ENCODE assay signal across 18 mouse cellular contexts in genomic region chr7:34847410-34847809, GRCm38 (mm10). TPM values are rescaled to one million over a fixed set of nuclear protein-coding genes. Genes with fewer than 3 reads are reported as not detected.
A peak's percentile ranks its signal among the peaks of the same experiment; 100 is the strongest.
DNase-seq lines count a peak whose midpoint lies in the region; ATAC-seq and TF ChIP-seq lines count a peak whose summit lies in the region.
"Had no signal": no experiment of that assay in that cellular context is flagged by ENCODE, and none has a peak within 500 bp of the region (broad histone marks: within the 10 kb centered on the region; RNA-seq: fewer than 3 reads in every experiment).

No protein-coding gene starts in this region.

- no peak for ATAC-seq in forebrain, embryonic 11.5 days (replicated peaks; ENCODE audit: low FRiP score)
- ATAC-seq in forebrain, postnatal 0 days = peak; percentile 85
- ATAC-seq in neural tube, embryonic 12.5 days (ENCODE audit: low FRiP score, low read depth) = peak; percentile 66; the same call in 1 of the 2 replicates
- ATAC-seq: activated CD4-positive, CD25-positive, alpha-beta regulatory T cell, adult 4 months had no signal

- no peak overlapping the region; the same call in 1 of the 2 replicates for H3K9ac ChIP-seq in forebrain, embryonic 11.5 days (ENCODE audit: low read length)
- H3K9ac ChIP-seq in forebrain, postnatal 0 days = no peak overlapping the region
- H3K9ac ChIP-seq in neural tube, embryonic 12.5 days = no peak overlapping the region
- H3K9ac ChIP-seq: heart, embryonic 12.5 days had no signal

- H3K27me3 ChIP-seq in forebrain, embryonic 10.5 days (ENCODE audit: poor library complexity, severe bottlenecking) = no peaks in the 10 kb centered on the region
- H3K27me3 ChIP-seq in forebrain, embryonic 11.5 days (ENCODE audit: control insufficient read depth, insufficient read depth, low read length) = no peaks in the 10 kb centered on the region
- H3K27me3 ChIP-seq in forebrain, postnatal 0 days (ENCODE audit: insufficient read depth, low read length) = no peaks in the 10 kb centered on the region
- H3K27me3 ChIP-seq in neural tube, embryonic 12.5 days (replicated peaks) = no peaks in the 10 kb centered on the region
- H3K27me3 ChIP-seq: heart, embryonic 12.5 days had no signal

- H3K4me3 ChIP-seq in forebrain, embryonic 10.5 days = no peak overlapping the region
- H3K4me3 ChIP-seq in forebrain, embryonic 11.5 days (ENCODE audit: low read depth, low read length) = no peak overlapping the region
- H3K4me3 ChIP-seq in forebrain, postnatal 0 days (ENCODE audit: low read depth, low read length) = no peak overlapping the region
- H3K4me3 ChIP-seq in neural tube, embryonic 12.5 days = no peak overlapping the region
- H3K4me3 ChIP-seq: heart, embryonic 12.5 days had no signal

- peak overlapping the region; percentile 12; the same call in 1 of the 2 replicates for H3K27ac ChIP-seq in forebrain, embryonic 10.5 days
- no peak overlapping the region for H3K27ac ChIP-seq in forebrain, embryonic 11.5 days (ENCODE audit: low read depth, low read length)
- no peak overlapping the region for H3K27ac ChIP-seq in forebrain, postnatal 0 days (ENCODE audit: low read depth, low read length)
- no peak overlapping the region for H3K27ac ChIP-seq in neural tube, embryonic 12.5 days

- no peak for TF ChIP-seq CTCF in forebrain, postnatal 0 days (IDR thresholded peaks at IDR 0.05; ENCODE audit: low read depth)

- no peak for DNase-seq in forebrain, embryonic 10.5 days (ENCODE audit: extremely low spot score, low spot score)
- no peak for DNase-seq in forebrain, embryonic 11.5 days (ENCODE audit: low spot score)
- DNase-seq in forebrain, postnatal 0 days = peak; percentile 55
- DNase-seq in mesoderm, embryonic 11.5 days (ENCODE audit: low read depth, low spot score) = peak; percentile 43
- DNase-seq in adipocyte (ENCODE audit: low spot score) = no peak
- no peak for DNase-seq in ovary, postnatal 36 days (ENCODE audit: low spot score)
- no peak for DNase-seq in left cerebral cortex, adult 8-10 months (ENCODE audit: low spot score in 2 of 2)
- DNase-seq: gastrocnemius, postnatal 25 days; heart, postnatal 4 days; kidney, adult 9 months; lung, postnatal 14 days; right cerebral cortex, postnatal 25 days had no signal

- H3K9me3 ChIP-seq in forebrain, embryonic 10.5 days = peaks cover 10% of the 10 kb centered on the region
- H3K9me3 ChIP-seq in forebrain, embryonic 11.5 days (ENCODE audit: control insufficient read depth, low read length) = no peaks in the 10 kb centered on the region; the same call in 1 of the 2 replicates
- H3K9me3 ChIP-seq in forebrain, postnatal 0 days (ENCODE audit: low read length) = no peaks in the 10 kb centered on the region
- peaks cover 3% of the 10 kb centered on the region; the same call in 1 of the 2 replicates for H3K9me3 ChIP-seq in neural tube, embryonic 12.5 days

- H3K36me3 ChIP-seq in forebrain, embryonic 10.5 days (replicated peaks) = no peaks in the 10 kb centered on the region
- H3K36me3 ChIP-seq in forebrain, embryonic 11.5 days (ENCODE audit: control insufficient read depth, insufficient read depth, low read length) = no peaks in the 10 kb centered on the region
- no peaks in the 10 kb centered on the region for H3K36me3 ChIP-seq in forebrain, postnatal 0 days (ENCODE audit: insufficient read depth)
- H3K36me3 ChIP-seq in neural tube, embryonic 12.5 days = no peaks in the 10 kb centered on the region
- H3K36me3 ChIP-seq: heart, embryonic 12.5 days had no signal

- peaks cover 20% of the 10 kb centered on the region for H3K4me1 ChIP-seq in forebrain, embryonic 10.5 days
- H3K4me1 ChIP-seq in forebrain, embryonic 11.5 days (replicated peaks; ENCODE audit: control insufficient read depth, insufficient read depth, low read length) = no peaks in the 10 kb centered on the region
- H3K4me1 ChIP-seq in forebrain, postnatal 0 days (ENCODE audit: insufficient read depth) = no peaks in the 10 kb centered on the region
- 0 out of 2 replicates have a peak, but pooled peaks cover 7% of the 10 kb centered on the region for H3K4me1 ChIP-seq in neural tube, embryonic 12.5 days
- H3K4me1 ChIP-seq: heart, embryonic 12.5 days had no signal

- no peak overlapping the region for H3K4me2 ChIP-seq in forebrain, embryonic 11.5 days (ENCODE audit: low read depth, low read length, severe bottlenecking)
- no peak overlapping the region for H3K4me2 ChIP-seq in forebrain, postnatal 0 days (ENCODE audit: low read depth)
- no peak overlapping the region for H3K4me2 ChIP-seq in neural tube, embryonic 12.5 days (replicated peaks)
- H3K4me2 ChIP-seq: heart, embryonic 12.5 days had no signal

- WGBS in forebrain, embryonic 10.5 days = 62% methylated on average over 5 of the region's 5 CpGs
- 44% methylated on average over 5 of the region's 5 CpGs for WGBS in forebrain, embryonic 11.5 days
- 11% methylated on average over 5 of the region's 5 CpGs for WGBS in forebrain, postnatal 0 days
- WGBS in neural tube, embryonic 12.5 days = 22% methylated on average over 5 of the region's 5 CpGs

RNA-seq across cellular contexts. Expression of gene Chst8, which starts 34.9 kb away (rescaled TPM):
- polyA plus RNA-seq in forebrain, embryonic 10.5 days (2016; fragmentation: Nextera tagmentation; extraction: Ambion mirVana) = 4.3 and 5.7 TPM in 2 replicates
- 11.4 and 12.0 TPM in 2 replicates for polyA plus RNA-seq in forebrain, embryonic 11.5 days (2014; fragmentation: Nextera tagmentation; extraction: Ambion mirVana)
- 17.6 and 22.2 TPM in 2 replicates for total RNA-seq in forebrain, postnatal 0 days (2014; rRNA removed)
- polyA plus RNA-seq in forebrain, postnatal 0 days (2015; fragmentation: Nextera tagmentation; extraction: Ambion mirVana) = 10.8 and 14.2 TPM in 2 replicates
- 33.8 and 42.4 TPM in 2 replicates for polyA plus RNA-seq in neural tube, embryonic 12.5 days (2016; fragmentation: Nextera tagmentation; extraction: Ambion mirVana)
- 10 to 100 TPM; 14.6 to 19.4 (median 17.7) TPM for total RNA-seq in left cerebral cortex, adult 8-10 months (2022)
- total RNA-seq: common myeloid progenitor, adult 5-6 weeks; monocyte, adult 5-6 weeks had no signal
- polyA plus RNA-seq: activated CD4-positive, CD25-positive, alpha-beta regulatory T cell, adult 4 months; testis, adult 2 months had no signal

Comparison
In these comparisons a context has a peak if more than half of its experiments do, and no peak if none do; other contexts are left out.
1. DNase-seq: peak in forebrain, postnatal 0 days (single experiment) and mesoderm, embryonic 11.5 days (single experiment); none in forebrain, embryonic 10.5 days (single experiment), forebrain, embryonic 11.5 days (single experiment), adipocyte (single experiment), ovary, postnatal 36 days (single experiment) and left cerebral cortex, adult 8-10 months (0 of 2).